Mouse (Mus musculus) layer of hippocampus, adult 9-11 months (tissue): ENCODE results near the gene Nlrp10.

Source experiments
- DNase-seq: peaks from one replicate; pipeline ENCODE4 v3.0.0; 2022

Gene Nlrp10

GRCm38 (mm10) chr7:108884906-108885305 lies 45.1 kb downstream of the Nlrp10 start, which contains the start of gene Olfr518:
TSS of gene Olfr518 (minus strand) at chr7:108885006.
- DNase-seq, result no peak

- DNase-seq, result no peak
These were observed 57.7 kb downstream of the Nlrp10 start, which contains the start of gene Olfr517 for GRCm38 (mm10) chr7:108872279-108872678. TSS of gene Olfr517 (minus strand) at chr7:108872379.
